Mouse (Mus musculus): ENCODE measurements at regions not wholly inside any gene's neighbourhood (a gene's known extent, or its start where the extent isn't known, plus 50 kb on each side); places are given as distances from the start of the nearest gene placed in this dataset.
A peak's percentile ranks its signal among the peaks of the same experiment; 100 is the strongest.

DNA sequence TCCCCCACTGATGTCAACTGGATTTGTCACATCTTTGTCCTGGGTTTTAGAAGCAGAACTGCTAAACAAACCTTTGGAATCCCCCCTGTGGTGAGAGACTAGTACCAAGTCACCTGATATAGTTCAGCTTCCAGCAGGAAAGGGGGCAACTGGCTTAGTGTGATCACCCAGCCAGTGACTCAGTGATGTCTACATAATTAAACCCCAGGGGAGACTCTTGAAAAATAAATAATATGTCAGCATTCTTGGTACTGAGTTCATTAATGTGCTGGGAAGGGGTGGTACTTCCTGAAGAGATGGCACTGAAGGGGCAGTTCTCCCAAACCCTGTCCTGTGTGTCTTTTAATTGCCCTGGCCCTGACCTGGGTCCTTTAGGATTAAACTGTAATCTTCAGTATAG lies 166.5 kb upstream of the Camk1g start:
- peaks cover 56% of the 10 kb centered on the region for H3K4me1 ChIP-seq (replicated peaks; ENCODE audit: low read depth, low read length)
- H3K4me3 ChIP-seq (replicated peaks; ENCODE audit: low read length): no peak overlapping the region
- H3K36me3 ChIP-seq (ENCODE audit: insufficient read depth, low read length): no peaks in the 10 kb centered on the region
- no peaks in the 10 kb centered on the region for H3K27me3 ChIP-seq (ENCODE audit: insufficient read depth, low read length)
- no peaks in the 10 kb centered on the region for H3K9me3 ChIP-seq (ENCODE audit: low read length)
- TF ChIP-seq POU5F1 (IDR thresholded peaks at IDR 0.05; ENCODE audit: borderline replicate concordance, low read length) (no peak), CTCF (conservative IDR thresholded peaks at IDR 0.05; ENCODE audit: low read length) (no peak), NANOG (IDR thresholded peaks at IDR 0.05; ENCODE audit: borderline replicate concordance, low read length) (no peak)

GRCm38 (mm10) chr1:193534449-193534848 lies 164.4 kb upstream of the Camk1g start:
- no peaks in the 10 kb centered on the region for H3K36me3 ChIP-seq (ENCODE audit: insufficient read depth, low read length)
- no peaks in the 10 kb centered on the region for H3K9me3 ChIP-seq (ENCODE audit: low read length)
- TF ChIP-seq POU5F1 (IDR thresholded peaks at IDR 0.05; ENCODE audit: borderline replicate concordance, low read length) (no peak), CTCF (conservative IDR thresholded peaks at IDR 0.05; ENCODE audit: low read length) (no peak), NANOG (IDR thresholded peaks at IDR 0.05; ENCODE audit: borderline replicate concordance, low read length) (no peak)
- peaks cover 35% of the 10 kb centered on the region for H3K4me1 ChIP-seq (replicated peaks; ENCODE audit: low read depth, low read length)
- H3K27me3 ChIP-seq (ENCODE audit: insufficient read depth, low read length): no peaks in the 10 kb centered on the region
- H3K4me3 ChIP-seq (replicated peaks; ENCODE audit: low read length): no peak overlapping the region

DNA sequence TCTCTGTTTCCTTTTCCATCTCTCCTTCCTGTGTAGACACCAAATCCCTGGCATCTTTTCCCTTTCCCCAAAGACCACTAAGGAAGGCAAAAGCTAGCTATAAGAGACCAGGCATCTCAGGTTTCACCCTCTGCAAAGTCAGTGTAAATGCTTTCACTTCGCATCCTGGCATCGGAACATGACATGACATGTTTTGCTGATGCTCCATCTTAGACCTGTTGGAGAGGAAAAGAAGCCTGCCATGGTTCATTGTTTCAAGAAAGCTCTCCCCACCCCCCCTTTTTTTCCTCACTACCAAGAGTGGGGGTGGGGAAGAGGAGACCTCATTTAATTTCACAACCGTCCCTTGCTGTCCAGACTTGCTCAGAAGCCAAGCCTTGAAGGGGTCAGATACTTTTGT lies 156.4 kb upstream of the Camk1g start:
- no peaks in the 10 kb centered on the region for H3K36me3 ChIP-seq (ENCODE audit: insufficient read depth, low read length)
- H3K4me1 ChIP-seq (replicated peaks; ENCODE audit: low read depth, low read length): peaks cover 8% of the 10 kb centered on the region
- H3K4me3 ChIP-seq (replicated peaks; ENCODE audit: low read length): no peak overlapping the region
- H3K9me3 ChIP-seq (ENCODE audit: low read length): no peaks in the 10 kb centered on the region
- no peak for TF ChIP-seq CTCF (conservative IDR thresholded peaks at IDR 0.05; ENCODE audit: low read length)
- TF ChIP-seq NANOG (IDR thresholded peaks at IDR 0.05; ENCODE audit: borderline replicate concordance, low read length): no peak
- TF ChIP-seq POU5F1 (IDR thresholded peaks at IDR 0.05; ENCODE audit: borderline replicate concordance, low read length): no peak
- H3K27me3 ChIP-seq (ENCODE audit: insufficient read depth, low read length): peaks cover 4% of the 10 kb centered on the region; the same call in 1 of the 2 replicates

DNA sequence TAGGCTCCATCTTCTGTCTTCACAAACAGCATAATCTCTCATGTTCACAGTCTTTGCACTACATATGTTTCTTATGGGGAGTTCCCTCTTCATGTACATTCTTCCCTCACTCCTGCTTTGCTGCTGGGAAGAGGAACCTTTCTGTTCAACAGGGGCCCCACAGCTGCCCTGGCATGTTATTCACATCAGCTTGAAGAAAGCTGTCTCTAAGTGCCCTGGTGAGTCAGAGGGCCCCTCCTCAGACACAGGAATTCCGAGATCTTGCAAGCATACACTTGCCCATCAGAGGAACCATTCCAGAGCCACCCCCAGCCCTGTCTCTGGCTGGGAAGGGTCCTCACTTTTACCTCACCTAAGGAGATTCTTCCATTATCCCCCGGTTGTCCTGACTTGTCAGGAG lies 151.9 kb upstream of the Camk1g start:
- no peaks in the 10 kb centered on the region for H3K36me3 ChIP-seq (ENCODE audit: insufficient read depth, low read length)
- peaks cover 4% of the 10 kb centered on the region; the same call in 1 of the 2 replicates for H3K27me3 ChIP-seq (ENCODE audit: insufficient read depth, low read length)
- TF ChIP-seq POU5F1 (IDR thresholded peaks at IDR 0.05; ENCODE audit: borderline replicate concordance, low read length) (no peak), CTCF (conservative IDR thresholded peaks at IDR 0.05; ENCODE audit: low read length) (no peak), NANOG (IDR thresholded peaks at IDR 0.05; ENCODE audit: borderline replicate concordance, low read length) (no peak)
- H3K9me3 ChIP-seq (ENCODE audit: low read length): no peaks in the 10 kb centered on the region
- no peak overlapping the region for H3K4me3 ChIP-seq (replicated peaks; ENCODE audit: low read length)
- H3K4me1 ChIP-seq (replicated peaks; ENCODE audit: low read depth, low read length): peaks cover 22% of the 10 kb centered on the region

GRCm38 (mm10) chr1:193518840-193519239 lies 148.7 kb upstream of the Camk1g start:
- no peaks in the 10 kb centered on the region for H3K36me3 ChIP-seq (ENCODE audit: insufficient read depth, low read length)
- TF ChIP-seq POU5F1 (IDR thresholded peaks at IDR 0.05; ENCODE audit: borderline replicate concordance, low read length): no peak
- TF ChIP-seq CTCF (conservative IDR thresholded peaks at IDR 0.05; ENCODE audit: low read length): no peak
- TF ChIP-seq NANOG (IDR thresholded peaks at IDR 0.05; ENCODE audit: borderline replicate concordance, low read length): no peak
- peaks cover 43% of the 10 kb centered on the region for H3K4me1 ChIP-seq (replicated peaks; ENCODE audit: low read depth, low read length)
- no peaks in the 10 kb centered on the region for H3K27me3 ChIP-seq (ENCODE audit: insufficient read depth, low read length)
- no peaks in the 10 kb centered on the region for H3K9me3 ChIP-seq (ENCODE audit: low read length)
- H3K4me3 ChIP-seq (replicated peaks; ENCODE audit: low read length): no peak overlapping the region

GRCm38 (mm10) chr1:193517968-193518367 lies 147.9 kb upstream of the Camk1g start:
- H3K27me3 ChIP-seq (ENCODE audit: insufficient read depth, low read length): no peaks in the 10 kb centered on the region
- H3K36me3 ChIP-seq (ENCODE audit: insufficient read depth, low read length): no peaks in the 10 kb centered on the region
- no peak overlapping the region for H3K4me3 ChIP-seq (replicated peaks; ENCODE audit: low read length)
- TF ChIP-seq NANOG (IDR thresholded peaks at IDR 0.05; ENCODE audit: borderline replicate concordance, low read length) (no peak), CTCF (conservative IDR thresholded peaks at IDR 0.05; ENCODE audit: low read length) (no peak), POU5F1 (IDR thresholded peaks at IDR 0.05; ENCODE audit: borderline replicate concordance, low read length) (no peak)
- H3K9me3 ChIP-seq (ENCODE audit: low read length): no peaks in the 10 kb centered on the region
- peaks cover 52% of the 10 kb centered on the region for H3K4me1 ChIP-seq (replicated peaks; ENCODE audit: low read depth, low read length)

DNA sequence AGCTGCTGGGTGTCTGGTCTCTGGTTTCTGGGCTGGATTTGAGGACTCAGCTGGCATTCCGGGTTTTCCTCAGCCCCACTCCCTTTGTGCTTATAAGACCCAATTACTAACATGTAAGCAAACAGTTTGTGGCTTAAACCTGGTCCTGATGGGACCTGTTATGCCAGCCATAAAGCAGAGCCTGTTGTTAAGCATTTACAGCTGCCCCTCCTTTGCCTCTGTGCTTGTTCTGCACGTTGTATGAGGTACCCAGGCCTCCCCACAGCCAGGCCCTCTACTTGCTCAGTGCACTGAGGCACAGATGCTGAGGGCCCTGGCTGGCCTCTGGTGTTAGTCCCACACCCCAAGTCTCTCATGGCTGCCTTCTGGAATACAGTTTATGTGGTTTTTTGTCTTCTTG lies 147.2 kb upstream of the Camk1g start:
- no peaks in the 10 kb centered on the region for H3K9me3 ChIP-seq (ENCODE audit: low read length)
- H3K4me3 ChIP-seq (replicated peaks; ENCODE audit: low read length): no peak overlapping the region
- H3K36me3 ChIP-seq (ENCODE audit: insufficient read depth, low read length): no peaks in the 10 kb centered on the region
- no peak for TF ChIP-seq CTCF (conservative IDR thresholded peaks at IDR 0.05; ENCODE audit: low read length)
- no peak for TF ChIP-seq NANOG (IDR thresholded peaks at IDR 0.05; ENCODE audit: borderline replicate concordance, low read length)
- no peak for TF ChIP-seq POU5F1 (IDR thresholded peaks at IDR 0.05; ENCODE audit: borderline replicate concordance, low read length)
- peaks cover 58% of the 10 kb centered on the region for H3K4me1 ChIP-seq (replicated peaks; ENCODE audit: low read depth, low read length)
- H3K27me3 ChIP-seq (ENCODE audit: insufficient read depth, low read length): no peaks in the 10 kb centered on the region

DNA sequence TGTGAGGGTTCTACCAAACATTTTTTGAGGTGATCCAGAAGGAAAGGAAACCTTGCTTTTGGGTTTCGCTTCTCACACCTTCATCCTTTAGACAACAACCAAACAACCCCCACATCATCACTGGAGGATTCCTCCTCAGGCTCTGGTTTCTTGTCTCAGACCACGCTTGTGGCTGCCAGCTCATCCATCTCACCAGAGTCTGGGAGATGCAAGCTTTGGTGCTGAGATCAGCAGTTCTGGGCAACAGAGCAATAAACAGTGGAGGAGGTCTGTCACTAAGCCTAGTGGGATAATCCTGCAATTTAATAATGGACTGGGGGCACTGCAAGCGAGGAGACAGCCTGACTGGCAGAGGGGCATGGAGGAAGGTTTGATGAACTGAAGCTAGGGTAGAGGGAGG lies 146.3 kb upstream of the Camk1g start:
- TF ChIP-seq CTCF (conservative IDR thresholded peaks at IDR 0.05; ENCODE audit: low read length) (no peak), NANOG (IDR thresholded peaks at IDR 0.05; ENCODE audit: borderline replicate concordance, low read length) (no peak)

DNA sequence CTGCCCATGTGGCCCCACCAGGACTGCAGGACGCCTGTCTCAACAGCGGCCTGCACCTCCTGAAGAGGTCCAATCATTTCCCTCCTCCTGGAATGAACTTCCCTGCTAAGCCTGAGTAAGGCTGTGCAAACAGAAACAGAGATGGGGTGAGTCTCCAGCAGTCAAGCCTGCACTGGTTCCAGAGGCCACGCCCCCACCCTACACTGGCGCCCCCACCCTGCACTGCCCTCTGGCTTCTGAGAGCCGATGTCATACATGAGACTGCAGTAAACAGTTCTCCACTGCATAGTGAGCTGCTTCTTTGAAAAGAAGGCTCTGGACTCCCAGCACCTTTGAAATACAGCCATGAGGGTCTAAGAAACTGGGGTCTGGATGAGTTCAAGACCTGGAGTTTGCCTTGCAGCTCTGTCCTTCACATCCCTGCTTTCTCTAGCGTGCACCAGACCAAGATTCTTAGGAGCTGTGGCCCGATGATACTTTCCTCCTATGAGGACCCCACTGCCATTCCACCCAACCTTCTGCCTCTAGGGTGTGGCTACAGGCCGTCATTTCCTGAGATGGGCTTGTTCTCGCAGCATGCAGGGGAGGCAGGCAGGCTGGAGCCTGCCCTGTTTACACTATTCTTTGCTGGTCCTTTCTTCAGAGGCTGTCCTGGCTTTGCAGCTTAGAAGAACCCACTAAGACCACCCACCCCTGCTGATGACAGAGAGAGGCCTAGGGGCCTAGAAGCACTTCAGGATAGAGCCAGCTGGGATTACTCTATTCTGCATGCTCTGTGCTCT lies 144.0 kb upstream of the Camk1g start:
- Histone ChIP-seq H3K9me3 (ENCODE audit: low read length) (peaks cover 7% of the 10 kb centered on the region), H3K27me3 (ENCODE audit: insufficient read depth, low read length) (no peaks in the 10 kb centered on the region), H3K4me1 (replicated peaks; ENCODE audit: low read depth, low read length) (peaks cover 82% of the 10 kb centered on the region), H3K4me3 (replicated peaks; ENCODE audit: low read length) (peak overlapping the region; percentile 27), H3K36me3 (ENCODE audit: insufficient read depth, low read length) (no peaks in the 10 kb centered on the region; the same call in 1 of the 2 replicates)
- no peak for TF ChIP-seq CTCF (conservative IDR thresholded peaks at IDR 0.05; ENCODE audit: low read length)
- no peak for TF ChIP-seq POU5F1 (IDR thresholded peaks at IDR 0.05; ENCODE audit: borderline replicate concordance, low read length)
- TF ChIP-seq NANOG (IDR thresholded peaks at IDR 0.05; ENCODE audit: borderline replicate concordance, low read length): no peak

More for the DNA sequence above, 146.3 kb upstream of the Camk1g start:
- peaks cover 67% of the 10 kb centered on the region for H3K4me1 ChIP-seq (replicated peaks; ENCODE audit: low read depth, low read length)
- H3K9me3 ChIP-seq (ENCODE audit: low read length): no peaks in the 10 kb centered on the region
- H3K4me3 ChIP-seq (replicated peaks; ENCODE audit: low read length): no peak overlapping the region
- H3K36me3 ChIP-seq (ENCODE audit: insufficient read depth, low read length): no peaks in the 10 kb centered on the region
- no peaks in the 10 kb centered on the region for H3K27me3 ChIP-seq (ENCODE audit: insufficient read depth, low read length)

Data from E14TG2a.4 (cell line).